Comparison of ENCODE assay signal across 8 mouse cellular contexts in the genomic region with DNA sequence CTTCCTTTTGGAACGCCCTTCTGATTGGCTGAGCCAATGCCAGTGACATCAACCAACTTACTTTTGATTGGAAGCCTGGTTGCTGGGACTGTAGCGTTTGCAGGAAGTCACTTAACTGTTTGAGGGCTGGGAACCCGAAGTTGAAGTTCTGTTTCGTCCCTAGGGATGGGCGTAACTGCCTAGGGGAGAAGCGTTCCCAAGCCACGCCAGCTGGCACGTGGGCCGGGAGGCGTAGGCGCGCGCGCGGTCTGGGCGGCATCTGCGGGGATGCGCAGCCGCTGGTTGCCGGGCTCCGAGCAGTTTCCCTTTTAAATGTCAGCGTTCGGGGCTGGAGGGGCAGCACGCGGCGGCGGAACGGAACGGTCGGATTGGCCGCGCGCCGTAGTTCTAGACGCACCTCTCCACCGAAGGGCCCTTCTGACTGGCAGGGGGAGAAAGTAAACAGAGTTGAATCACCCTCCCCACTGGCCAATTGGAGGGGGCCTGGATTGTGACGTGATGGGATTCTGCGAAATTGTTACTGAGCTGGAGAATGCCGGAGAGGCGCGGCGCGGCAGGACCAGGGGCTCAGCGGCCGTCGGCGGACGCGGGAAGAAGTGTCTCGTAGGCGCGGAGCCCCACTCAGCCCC. TPM values are rescaled to one million over a fixed set of nuclear protein-coding genes. Genes with fewer than 3 reads are reported as not detected.
DNase-seq lines count a peak whose midpoint lies in the region; ATAC-seq lines count a peak whose summit lies in the region.

Gene Klf9 (plus strand): TSS at position 538 of the 629 bp plus-strand sequence.

- peak within 1 kb of the TSS; percentile 79 for H3K9ac ChIP-seq in heart, embryonic 14.5 days (ENCODE audit: low read length)
- H3K9ac ChIP-seq in liver, embryonic 12.5 days: peak within 1 kb of the TSS; percentile 79
- peak within 1 kb of the TSS; percentile 53 for H3K9ac ChIP-seq in stomach, embryonic 14.5 days (replicated peaks; ENCODE audit: low read depth, low read length)

- peaks cover 80% of the 10 kb centered on the region for H3K27me3 ChIP-seq in forebrain, embryonic 10.5 days (ENCODE audit: poor library complexity, severe bottlenecking)
- H3K27me3 ChIP-seq in heart, embryonic 14.5 days (ENCODE audit: control insufficient read depth, insufficient read depth, low read length): no peaks in the 10 kb centered on the region
- peaks cover 43% of the 10 kb centered on the region for H3K27me3 ChIP-seq in liver, embryonic 12.5 days (replicated peaks)
- H3K27me3 ChIP-seq in stomach, embryonic 14.5 days (ENCODE audit: control insufficient read depth, insufficient read depth, low read length): no peaks in the 10 kb centered on the region

- H3K27ac ChIP-seq in forebrain, embryonic 10.5 days: peak within 1 kb of the TSS; percentile 83
- H3K27ac ChIP-seq in heart, embryonic 14.5 days (replicated peaks in 1 of 2; ENCODE audit: control insufficient read depth in 1 of 2, insufficient read depth in 1 of 2, low read depth in 2 of 2, low read length in 2 of 2): peak within 1 kb of the TSS; percentile 64 to 84
- peak within 1 kb of the TSS; percentile 86 for H3K27ac ChIP-seq in liver, embryonic 12.5 days
- H3K27ac ChIP-seq in stomach, embryonic 14.5 days (ENCODE audit: low read length): peak within 1 kb of the TSS; percentile 82

- ATAC-seq in heart, embryonic 14.5 days (ENCODE audit: insufficient number of reproducible peaks, insufficient read depth, low FRiP score, low read depth): peak; percentile 89
- peak; percentile 90 for ATAC-seq in liver, embryonic 12.5 days
- ATAC-seq in stomach, embryonic 14.5 days (ENCODE audit: insufficient number of reproducible peaks, insufficient read depth, low FRiP score, low read depth): peak; percentile 91

- peak within 1 kb of the TSS; percentile 97 for H3K4me2 ChIP-seq in heart, embryonic 14.5 days (ENCODE audit: low read length)
- H3K4me2 ChIP-seq in liver, embryonic 12.5 days: peak within 1 kb of the TSS; percentile 100
- H3K4me2 ChIP-seq in stomach, embryonic 14.5 days (replicated peaks; ENCODE audit: low read depth, low read length): peak within 1 kb of the TSS; percentile 97

- under 1% methylated on average over 52 of the region's 52 CpGs for WGBS in forebrain, embryonic 10.5 days
- 0% methylated on average over 52 of the region's 52 CpGs for WGBS in heart, embryonic 14.5 days
- 1% methylated on average over 52 of the region's 52 CpGs for WGBS in liver, embryonic 12.5 days (ENCODE audit: insufficient replicate concordance)
- under 1% methylated on average over 52 of the region's 52 CpGs for WGBS in stomach, embryonic 14.5 days

- peak within 1 kb of the TSS; percentile 67 for H3K4me3 ChIP-seq in forebrain, embryonic 10.5 days
- peak within 1 kb of the TSS; percentile 61 to 62 for H3K4me3 ChIP-seq in heart, embryonic 14.5 days (ENCODE audit: control insufficient read depth in 1 of 2, insufficient read depth in 1 of 2, low read depth in 1 of 2, low read length in 2 of 2)
- H3K4me3 ChIP-seq in liver, embryonic 12.5 days: peak within 1 kb of the TSS; percentile 71
- H3K4me3 ChIP-seq in stomach, embryonic 14.5 days (ENCODE audit: low read depth, low read length): peak within 1 kb of the TSS; percentile 64

- no peaks in the 10 kb centered on the region for H3K9me3 ChIP-seq in forebrain, embryonic 10.5 days
- no peaks in the 10 kb centered on the region for H3K9me3 ChIP-seq in heart, embryonic 14.5 days (ENCODE audit: control insufficient read depth, low read length)
- H3K9me3 ChIP-seq in liver, embryonic 12.5 days (replicated peaks): no peaks in the 10 kb centered on the region
- H3K9me3 ChIP-seq in stomach, embryonic 14.5 days (ENCODE audit: control insufficient read depth, low read depth, low read length): no peaks in the 10 kb centered on the region

- no peaks in the 10 kb centered on the region for H3K36me3 ChIP-seq in forebrain, embryonic 10.5 days (replicated peaks)
- no peaks in the 10 kb centered on the region for H3K36me3 ChIP-seq in heart, embryonic 14.5 days (ENCODE audit: control insufficient read depth, insufficient read depth, low read length)
- H3K36me3 ChIP-seq in liver, embryonic 12.5 days: no peaks in the 10 kb centered on the region
- H3K36me3 ChIP-seq in stomach, embryonic 14.5 days (ENCODE audit: control insufficient read depth, insufficient read depth, low read length): no peaks in the 10 kb centered on the region

- peaks cover 33% of the 10 kb centered on the region for H3K4me1 ChIP-seq in forebrain, embryonic 10.5 days
- H3K4me1 ChIP-seq in heart, embryonic 14.5 days (ENCODE audit: control insufficient read depth in 2 of 2, insufficient read depth in 2 of 2, low read length in 2 of 2): peaks cover 11 to 20% of the 10 kb centered on the region in 2 experiments
- peaks cover 52% of the 10 kb centered on the region for H3K4me1 ChIP-seq in liver, embryonic 12.5 days
- peaks cover 3% of the 10 kb centered on the region for H3K4me1 ChIP-seq in stomach, embryonic 14.5 days (ENCODE audit: control insufficient read depth, insufficient read depth, low read length)

- DNase-seq in CD4-positive, CD25-positive, alpha-beta regulatory T cell, adult 2 months (ENCODE audit: low read depth, low spot score): peak; percentile 93
- DNase-seq in c-Kit-positive CD71-positive TER-119-negative erythroid progenitor cells, embryonic 14.5 days (ENCODE audit: low read depth): peak; percentile 94
- DNase-seq in forebrain, embryonic 10.5 days (ENCODE audit: extremely low spot score, low spot score): peak; percentile 87
- DNase-seq in kidney, postnatal 10 days: peak; percentile 96
- DNase-seq in naive thymus-derived CD4-positive, alpha-beta T cell, adult 2 months (ENCODE audit: low read depth): peak; percentile 90

RNA-seq across cellular contexts. Expression of gene Klf9, which starts in this region (rescaled TPM):
- 0.81 and 0.95 TPM in 2 replicates for polyA plus RNA-seq in forebrain, embryonic 10.5 days (2016; fragmentation: Nextera tagmentation; extraction: Ambion mirVana)
- 1.7 and 1.8 TPM in 2 replicates for polyA plus RNA-seq in heart, embryonic 14.5 days (2014; fragmentation: Nextera tagmentation; extraction: Ambion mirVana)
- polyA plus RNA-seq in liver, embryonic 12.5 days (2016; fragmentation: Nextera tagmentation; extraction: Ambion mirVana): 2.1 and 2.7 TPM in 2 replicates
- 3.8 and 4.8 TPM in 2 replicates for polyA plus RNA-seq in stomach, embryonic 14.5 days (2014; fragmentation: Nextera tagmentation; extraction: Ambion mirVana)

Comparison
In these comparisons a context has a peak if more than half of its experiments do, and no peak if none do; other contexts are left out.
1. Peak in every context shown above with its lines: DNase-seq, ATAC-seq, H3K4me3 ChIP-seq and H3K27ac ChIP-seq.
2. Peak in DNase-seq, H3K4me3 ChIP-seq and H3K27ac ChIP-seq in forebrain, embryonic 10.5 days; RNA of the gene not detected or under 1 TPM.